In the genomic region with DNA sequence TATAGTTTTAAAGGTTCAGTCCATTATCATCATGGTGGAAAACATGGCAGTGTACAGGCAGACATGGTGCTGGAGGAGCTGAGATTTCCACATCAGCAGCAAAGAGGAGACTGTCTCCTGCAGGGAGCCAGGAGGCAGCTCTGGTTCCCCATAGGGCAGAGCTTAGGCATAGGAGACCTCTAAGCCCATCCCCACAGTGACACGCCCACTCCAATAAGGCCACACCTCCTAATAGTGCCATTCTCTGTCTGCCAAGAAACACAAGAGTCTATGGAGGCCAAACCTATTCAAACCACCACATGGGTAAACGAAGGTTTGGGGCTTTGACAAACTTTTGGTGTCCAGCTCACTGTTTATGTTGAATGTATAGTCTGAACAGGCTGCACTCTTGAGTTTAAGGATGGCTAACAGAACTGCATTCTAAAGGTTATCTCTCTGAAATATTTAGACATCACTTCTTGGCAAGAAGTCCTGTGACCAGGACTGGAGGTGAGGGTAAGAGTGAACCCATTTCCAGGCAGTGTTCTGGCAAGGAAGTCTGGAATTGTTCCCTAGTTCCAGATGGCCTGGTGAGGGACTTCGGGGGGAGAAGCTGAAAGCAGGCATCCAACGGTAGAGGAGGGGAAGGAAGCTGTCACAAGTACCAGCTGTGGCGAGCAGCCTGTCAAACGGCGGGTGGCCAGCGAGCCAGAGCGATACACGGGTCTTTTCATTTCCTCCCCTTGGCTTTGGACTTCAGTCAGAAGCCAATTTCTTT, we compare ENCODE assay signal across 12 mouse cellular contexts. TPM values are rescaled to one million over a fixed set of nuclear protein-coding genes. Genes with fewer than 3 reads are reported as not detected.
DNase-seq lines count a peak whose midpoint lies in the region; ATAC-seq and TF ChIP-seq lines count a peak whose summit lies in the region.
"Had no signal": no experiment of that assay in that cellular context is flagged by ENCODE, and none has a peak within 500 bp of the region (broad histone marks: within the 10 kb centered on the region; RNA-seq: fewer than 3 reads in every experiment).

No protein-coding gene starts in this region.

- H3K27ac ChIP-seq in forebrain, embryonic 10.5 days: no peak overlapping the region
- no peak overlapping the region for H3K27ac ChIP-seq in forebrain, embryonic 11.5 days (ENCODE audit: low read depth, low read length)
- H3K27ac ChIP-seq in kidney, postnatal 0 days: no peak overlapping the region
- 0 out of 2 replicates have a peak overlapping the region, but pooled peaks have one; percentile 14 for H3K27ac ChIP-seq in forebrain, embryonic 14.5 days (ENCODE audit: low read depth, low read length)
- H3K27ac ChIP-seq: liver, embryonic 14.5 days had no signal

- peak; percentile 10 for DNase-seq in forebrain, embryonic 10.5 days (ENCODE audit: extremely low spot score, low spot score)
- DNase-seq in forebrain, embryonic 11.5 days (ENCODE audit: low spot score): no peak
- DNase-seq in kidney, postnatal 0 days (ENCODE audit: low spot score): peak; percentile 37
- DNase-seq in kidney, postnatal 36 days: no peak
- peak; percentile 33 for DNase-seq in ZHBTc4 (ENCODE audit: low read depth, low spot score)
- DNase-seq in forebrain, embryonic 14.5 days (ENCODE audit: low spot score): peak; percentile 48
- DNase-seq: adrenal gland, postnatal 14 days had no signal

- H3K4me3 ChIP-seq in forebrain, embryonic 10.5 days: no peak overlapping the region
- H3K4me3 ChIP-seq in forebrain, embryonic 11.5 days (ENCODE audit: low read depth, low read length): no peak overlapping the region
- no peak overlapping the region for H3K4me3 ChIP-seq in kidney, postnatal 0 days (replicated peaks; ENCODE audit: low read depth, low read length)
- H3K4me3 ChIP-seq in forebrain, embryonic 14.5 days (ENCODE audit: low read depth, low read length): no peak overlapping the region
- H3K4me3 ChIP-seq: myocyte had no signal

- no peaks in the 10 kb centered on the region for H3K9me3 ChIP-seq in forebrain, embryonic 10.5 days
- H3K9me3 ChIP-seq in forebrain, embryonic 11.5 days (ENCODE audit: control insufficient read depth, low read length): no peaks in the 10 kb centered on the region
- no peaks in the 10 kb centered on the region for H3K9me3 ChIP-seq in kidney, postnatal 0 days (replicated peaks; ENCODE audit: low read length)
- H3K9me3 ChIP-seq in forebrain, embryonic 14.5 days (replicated peaks; ENCODE audit: control insufficient read depth, low read length): no peaks in the 10 kb centered on the region
- H3K9me3 ChIP-seq: G1E had no signal

- 0 out of 2 replicates have a peak, but pooled peaks cover 4% of the 10 kb centered on the region for H3K4me1 ChIP-seq in forebrain, embryonic 10.5 days
- no peaks in the 10 kb centered on the region for H3K4me1 ChIP-seq in forebrain, embryonic 11.5 days (replicated peaks; ENCODE audit: control insufficient read depth, insufficient read depth, low read length)
- H3K4me1 ChIP-seq in kidney, postnatal 0 days (replicated peaks; ENCODE audit: insufficient read depth, low read length): peaks cover 8% of the 10 kb centered on the region; the same call in 1 of the 2 replicates
- H3K4me1 ChIP-seq in forebrain, embryonic 14.5 days (ENCODE audit: control insufficient read depth, insufficient read depth, low read length): no peaks in the 10 kb centered on the region

- H3K36me3 ChIP-seq in forebrain, embryonic 10.5 days (replicated peaks): no peaks in the 10 kb centered on the region
- H3K36me3 ChIP-seq in forebrain, embryonic 11.5 days (ENCODE audit: control insufficient read depth, insufficient read depth, low read length): no peaks in the 10 kb centered on the region
- H3K36me3 ChIP-seq in kidney, postnatal 0 days (ENCODE audit: insufficient read depth, low read length): no peaks in the 10 kb centered on the region
- no peaks in the 10 kb centered on the region for H3K36me3 ChIP-seq in forebrain, embryonic 14.5 days (ENCODE audit: control insufficient read depth, insufficient read depth, low read length)
- H3K36me3 ChIP-seq: G1E had no signal

- WGBS in forebrain, embryonic 10.5 days: 71% methylated on average over 10 of the region's 10 CpGs
- 68% methylated on average over 10 of the region's 10 CpGs for WGBS in forebrain, embryonic 11.5 days
- WGBS in kidney, postnatal 0 days: 33% methylated on average over 10 of the region's 10 CpGs
- 59% methylated on average over 10 of the region's 10 CpGs for WGBS in forebrain, embryonic 14.5 days

- TF ChIP-seq CTCF in kidney, postnatal 0 days (IDR thresholded peaks at IDR 0.05; ENCODE audit: low read depth): no peak

- no peaks in the 10 kb centered on the region for H3K27me3 ChIP-seq in forebrain, embryonic 10.5 days (ENCODE audit: poor library complexity, severe bottlenecking)
- no peaks in the 10 kb centered on the region for H3K27me3 ChIP-seq in forebrain, embryonic 11.5 days (ENCODE audit: control insufficient read depth, insufficient read depth, low read length)
- no peaks in the 10 kb centered on the region for H3K27me3 ChIP-seq in kidney, postnatal 0 days (ENCODE audit: insufficient read depth, low read length)
- H3K27me3 ChIP-seq in forebrain, embryonic 14.5 days (replicated peaks; ENCODE audit: control insufficient read depth, insufficient read depth, low read length): no peaks in the 10 kb centered on the region

- H3K9ac ChIP-seq in forebrain, embryonic 11.5 days (ENCODE audit: low read length): no peak overlapping the region
- H3K9ac ChIP-seq in kidney, postnatal 0 days (ENCODE audit: low read depth, low read length): 0 out of 2 replicates have a peak overlapping the region, but pooled peaks have one; percentile 13
- no peak overlapping the region for H3K9ac ChIP-seq in forebrain, embryonic 14.5 days (ENCODE audit: low read length)
- H3K9ac ChIP-seq: liver, embryonic 14.5 days had no signal

- no peak for ATAC-seq in forebrain, embryonic 11.5 days (replicated peaks; ENCODE audit: low FRiP score)
- ATAC-seq in kidney, postnatal 0 days (replicated peaks; ENCODE audit: low FRiP score, low read depth): no peak
- ATAC-seq in forebrain, embryonic 14.5 days: peak; percentile 26; the same call in 1 of the 2 replicates
- ATAC-seq in erythroblast, adult 5-6 weeks (replicated peaks; ENCODE audit: low FRiP score, poor library complexity, severe bottlenecking): no peak
- no peak for ATAC-seq in megakaryocyte progenitor cell, adult 5-6 weeks (replicated peaks; ENCODE audit: poor library complexity)

- H3K4me2 ChIP-seq in forebrain, embryonic 11.5 days (ENCODE audit: low read depth, low read length, severe bottlenecking): no peak overlapping the region
- H3K4me2 ChIP-seq in kidney, postnatal 0 days (ENCODE audit: low read length): no peak overlapping the region
- H3K4me2 ChIP-seq in forebrain, embryonic 14.5 days (ENCODE audit: low read length): no peak overlapping the region

RNA-seq across cellular contexts. Expression of gene Exph5, which starts 19.6 kb away (rescaled TPM):
- 0.58 and 0.66 TPM in 2 replicates for polyA plus RNA-seq in forebrain, embryonic 10.5 days (2016; fragmentation: Nextera tagmentation; extraction: Ambion mirVana)
- 0.64 and 1.0 TPM in 2 replicates for polyA plus RNA-seq in forebrain, embryonic 11.5 days (2014; fragmentation: Nextera tagmentation; extraction: Ambion mirVana)
- 2.4 and 2.8 TPM in 2 replicates for polyA plus RNA-seq in kidney, postnatal 0 days (2015; fragmentation: Nextera tagmentation; extraction: Ambion mirVana)
- 0.05 and 0.19 TPM in 2 replicates for polyA plus RNA-seq in forebrain, embryonic 14.5 days (2014; fragmentation: Nextera tagmentation; extraction: Ambion mirVana)
- total RNA-seq in erythroblast, adult 5-6 weeks (2015; ENCODE audit: low replicate concordance): not detected in 2 replicates
- total RNA-seq in erythroblast, adult 5-6 weeks (2017; ENCODE audit: low replicate concordance): 0.28 TPM in 1 of 2 replicates, not detected in the other
- total RNA-seq in megakaryocyte progenitor cell, adult 5-6 weeks (2015): 0.07 TPM in 1 of 2 replicates, not detected in the other
- total RNA-seq in megakaryocyte progenitor cell, adult 5-6 weeks (2017): 0.03 TPM in 1 of 2 replicates, not detected in the other
- polyA plus RNA-seq: G1E, myocyte had no signal

Comparison
In these comparisons a context has a peak if more than half of its experiments do, and no peak if none do; other contexts are left out.
1. DNase-seq: peak in forebrain, embryonic 10.5 days (single experiment), kidney, postnatal 0 days (single experiment), ZHBTc4 (single experiment) and forebrain, embryonic 14.5 days (single experiment); none in forebrain, embryonic 11.5 days (single experiment) and kidney, postnatal 36 days (0 of 2).